Mouse (Mus musculus) regulatory T cell (primary cell): ENCODE data around the gene Prdm5.

ENCODE experiments used
- in situ Hi-C: fragments of 300-600 bp; cut with MboI, MseI; formaldehyde crosslinking; loops from one replicate; pipeline ENCODE4 v1.15.1; 2025; ENCODE audit warnings: high pct_unique_total_duplicates

Prdm5 gene

DNA sequence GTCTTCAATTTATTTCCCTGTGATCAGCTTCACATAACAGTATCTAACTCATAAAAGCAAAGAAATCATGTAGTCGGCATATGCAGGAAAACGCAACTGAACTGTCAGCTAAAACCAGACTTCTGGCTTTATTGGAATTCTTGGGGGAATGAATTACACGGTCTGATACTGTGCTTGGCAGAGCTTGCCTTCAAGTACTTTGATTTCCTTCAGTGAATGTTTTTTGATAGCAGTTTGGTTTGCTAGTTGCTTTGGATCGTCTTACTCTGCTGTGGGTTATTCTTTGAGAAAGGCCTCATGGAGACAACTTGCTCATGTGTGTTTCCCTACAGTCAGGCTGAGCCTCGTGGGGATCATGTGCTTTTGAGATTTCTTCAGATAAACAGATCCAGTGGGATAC lies 52.7 kb downstream of the Prdm5 start:
- in situ Hi-C loops = no loop called here

DNA sequence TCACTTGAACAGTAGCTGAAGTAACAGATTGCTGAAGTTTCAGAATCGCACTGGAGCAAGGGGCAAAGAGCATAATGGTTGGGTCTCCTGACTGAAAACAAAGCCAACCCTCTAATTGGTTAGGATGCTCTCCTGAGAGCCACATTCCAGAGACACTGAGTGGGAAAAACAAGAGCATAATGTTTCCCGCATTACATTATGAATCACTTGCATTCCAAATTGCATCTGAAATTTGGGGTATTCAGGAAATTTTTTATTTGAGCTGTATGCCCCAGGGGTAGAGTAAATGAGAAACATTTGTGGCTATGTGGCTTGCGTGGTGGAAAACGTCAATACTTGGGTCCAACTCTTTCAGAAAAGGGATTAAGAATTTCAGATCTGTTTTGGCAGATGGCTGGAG lies 55.2 kb downstream of the Prdm5 start:
- in situ Hi-C loops = no loop called here

DNA sequence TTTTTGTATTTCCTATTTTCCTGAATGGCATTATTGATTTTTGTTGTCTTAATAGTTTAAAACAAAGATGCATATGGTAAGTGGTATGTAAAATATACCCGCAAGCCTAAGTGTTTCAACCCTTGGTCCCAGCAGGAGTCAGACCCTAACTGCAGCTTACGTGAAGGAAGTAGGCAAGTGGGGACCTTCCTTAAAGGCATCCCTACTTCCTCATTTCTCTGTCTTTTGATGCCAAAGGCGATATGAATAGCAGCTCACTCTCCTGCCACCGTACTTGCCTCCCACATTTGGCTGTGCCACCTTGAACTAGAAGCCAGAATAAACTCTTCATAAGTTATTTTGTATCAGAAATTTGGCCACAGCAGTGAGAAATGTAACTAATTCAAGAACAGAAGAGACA lies 63.8 kb downstream of the Prdm5 start:
- in situ Hi-C loops = no loop called here

DNA sequence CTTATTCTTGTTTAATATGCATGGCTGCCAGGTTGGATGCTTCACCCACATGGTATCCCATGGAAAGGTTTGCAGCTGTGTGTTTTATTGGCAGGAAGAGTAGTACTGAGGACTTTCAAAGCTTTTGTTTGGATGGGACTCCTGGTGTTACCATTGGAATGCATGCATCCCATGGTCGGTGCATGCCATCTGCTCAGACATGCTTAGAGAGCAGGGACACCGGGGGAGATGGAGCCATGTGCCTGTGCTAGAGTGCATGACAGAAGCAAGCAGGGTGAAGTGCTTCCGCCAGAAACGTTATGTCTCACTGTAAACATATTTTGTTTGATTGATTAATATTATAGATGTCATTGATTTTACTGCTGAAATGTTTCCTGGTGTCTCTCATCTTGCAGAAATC lies 70.3 kb downstream of the Prdm5 start:
- in situ Hi-C loops = no loop called here

DNA sequence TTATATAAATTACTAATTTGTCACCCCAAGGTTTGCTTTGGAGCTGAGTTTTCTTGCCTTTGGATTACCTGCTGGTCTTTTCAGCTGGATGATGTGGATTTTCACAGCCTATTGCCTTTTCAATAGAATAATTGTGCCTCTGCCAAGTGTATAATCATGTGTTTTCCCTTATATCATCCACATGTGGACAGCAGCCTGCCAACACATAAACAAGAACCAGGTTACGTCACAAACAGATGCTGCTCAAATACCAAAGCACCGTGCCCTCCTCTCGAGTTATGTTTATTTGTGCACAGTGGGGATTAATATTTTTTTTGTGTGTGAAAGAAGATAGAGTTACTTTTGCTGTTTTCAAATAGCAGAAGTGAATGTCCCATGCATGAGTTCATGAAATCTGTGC lies 70.9 kb downstream of the Prdm5 start:
- in situ Hi-C loops = no loop called here

DNA sequence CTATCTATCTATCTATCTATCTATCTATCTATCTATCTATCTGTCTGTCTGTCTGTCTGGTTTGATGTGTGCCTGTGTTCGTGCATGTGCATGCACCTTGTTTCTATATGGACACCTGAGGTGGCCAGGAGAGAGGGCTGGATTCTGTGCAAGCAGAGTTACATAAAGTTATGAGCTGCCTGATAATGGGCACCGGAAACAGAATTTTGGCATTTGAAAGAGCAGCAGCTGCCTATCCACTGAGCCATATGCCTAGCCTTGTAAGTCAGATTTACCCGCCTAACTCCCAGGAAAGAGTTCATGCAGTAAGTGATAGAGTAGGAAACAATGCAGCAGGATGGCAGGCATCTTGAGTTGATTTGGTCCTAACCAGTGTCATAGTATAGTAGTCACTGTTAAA lies 71.4 kb downstream of the Prdm5 start:
- in situ Hi-C loops = no loop called here

DNA sequence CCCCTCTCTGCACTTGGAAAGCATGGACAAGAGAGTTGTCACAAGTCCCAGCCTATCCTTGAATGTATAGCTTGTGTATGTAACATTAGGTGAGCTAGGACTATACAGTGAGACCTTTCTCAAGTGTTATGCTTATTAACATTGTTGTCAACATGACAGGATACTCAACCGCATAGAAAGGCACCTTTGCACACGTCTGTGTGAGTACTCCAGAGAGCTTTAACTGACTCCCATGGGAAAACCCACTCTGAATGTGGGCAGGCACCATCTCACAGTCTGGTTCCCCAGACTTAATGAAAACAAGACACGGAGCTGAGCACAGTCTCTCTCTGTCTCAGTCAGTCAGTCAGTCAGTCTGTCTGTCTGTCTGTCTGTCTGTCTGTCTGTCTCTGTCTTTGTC lies 75.2 kb downstream of the Prdm5 start:
- in situ Hi-C loops = no loop called here

DNA sequence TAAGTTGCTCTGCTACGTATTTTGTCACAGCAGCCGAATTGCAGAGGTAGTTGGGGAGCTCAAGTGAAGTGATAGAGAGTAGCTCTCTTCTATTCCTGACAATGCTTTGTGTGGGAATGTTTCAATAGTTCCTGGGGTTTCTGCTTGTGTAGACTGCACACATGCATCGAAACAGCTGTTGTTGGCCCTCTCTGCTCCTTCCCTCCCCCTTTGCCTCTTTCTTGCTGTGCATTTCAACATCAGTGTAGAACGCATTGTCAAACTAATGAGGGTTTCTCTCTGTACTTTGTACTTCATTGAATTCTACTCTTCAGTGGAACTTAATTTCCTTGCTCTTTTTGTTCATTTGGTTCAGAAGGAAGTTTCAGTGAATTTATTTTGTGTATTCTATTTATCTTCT lies 75.8 kb downstream of the Prdm5 start:
- in situ Hi-C loops = no loop called here

DNA sequence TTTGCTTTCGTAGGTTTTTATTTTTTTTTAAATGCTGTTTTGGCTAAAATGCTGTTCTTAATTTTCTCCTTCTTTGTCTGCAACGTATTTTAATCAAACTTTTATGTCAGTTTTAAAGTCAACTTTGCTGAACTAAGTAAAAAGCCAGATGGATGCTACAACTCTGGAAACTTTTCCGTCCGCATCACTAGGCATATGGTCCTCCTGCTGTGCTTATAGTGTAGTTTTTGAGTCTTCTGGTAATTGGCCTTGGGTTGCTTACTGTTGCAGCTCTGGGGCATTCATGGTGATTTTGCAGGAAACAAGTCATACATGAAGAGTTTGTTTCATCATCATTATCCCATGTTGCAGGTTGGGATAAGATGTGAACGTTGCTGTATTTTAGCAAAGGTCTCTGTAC lies 81.8 kb downstream of the Prdm5 start:
- in situ Hi-C loops = no loop called here

DNA sequence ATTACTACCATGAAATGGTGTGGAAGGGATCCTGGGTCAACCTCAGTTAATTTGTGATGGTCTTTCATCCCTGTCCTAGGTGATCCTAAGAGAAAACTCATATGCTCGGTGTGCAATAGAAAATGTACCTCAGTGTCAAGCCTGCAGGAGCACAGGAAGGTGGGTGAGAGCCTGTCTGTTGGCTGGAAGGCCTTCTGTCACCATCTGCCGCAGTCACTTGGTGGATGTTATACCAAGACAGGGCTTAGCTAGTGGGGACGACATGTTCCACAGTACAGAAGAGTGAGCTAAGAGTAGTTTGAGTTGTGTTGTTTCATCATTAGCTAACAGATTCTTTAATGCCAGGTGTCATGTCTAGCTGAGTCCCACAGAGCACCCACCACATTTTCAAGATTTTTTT lies 84.0 kb downstream of the Prdm5 start:
- in situ Hi-C loops = no loop called here

DNA sequence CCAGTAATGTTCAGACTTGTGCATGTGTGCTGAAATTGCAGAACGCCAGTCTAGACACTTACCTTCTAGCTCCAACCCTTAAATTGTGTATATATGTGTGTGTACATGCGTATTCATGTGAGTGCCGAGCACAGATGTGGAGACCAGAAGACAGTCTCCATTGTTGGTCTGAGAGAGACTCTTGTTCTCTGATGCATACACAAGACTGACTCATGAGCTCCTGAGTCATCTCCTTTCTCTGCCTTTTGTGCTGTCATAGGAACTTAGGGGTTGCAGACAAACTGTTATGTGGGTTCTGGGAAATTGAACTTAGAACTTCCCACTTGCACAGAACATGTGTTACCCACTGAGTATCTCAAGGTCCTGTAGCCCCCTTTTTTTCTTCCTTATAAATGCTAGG lies 85.4 kb downstream of the Prdm5 start:
- in situ Hi-C loops = no loop called here

DNA sequence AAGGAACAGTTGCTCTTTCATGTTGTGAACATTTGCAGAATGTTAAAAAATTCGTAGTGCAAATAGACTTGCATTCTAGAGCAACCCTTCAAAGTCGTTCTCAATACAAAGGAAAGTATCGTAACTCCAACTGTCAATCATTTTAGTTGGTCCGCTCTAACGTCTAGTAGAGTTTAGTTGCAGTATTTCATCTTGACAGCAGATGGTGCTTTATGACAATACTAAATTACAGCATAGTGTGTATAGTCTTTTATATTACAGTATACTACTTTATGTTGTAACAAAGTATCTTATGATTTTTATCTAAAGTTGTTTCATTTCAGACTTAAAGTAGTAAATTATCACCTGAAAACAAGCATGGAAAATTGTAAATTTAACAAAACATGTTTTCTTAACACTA lies 86.1 kb downstream of the Prdm5 start:
- in situ Hi-C loops = no loop called here

DNA sequence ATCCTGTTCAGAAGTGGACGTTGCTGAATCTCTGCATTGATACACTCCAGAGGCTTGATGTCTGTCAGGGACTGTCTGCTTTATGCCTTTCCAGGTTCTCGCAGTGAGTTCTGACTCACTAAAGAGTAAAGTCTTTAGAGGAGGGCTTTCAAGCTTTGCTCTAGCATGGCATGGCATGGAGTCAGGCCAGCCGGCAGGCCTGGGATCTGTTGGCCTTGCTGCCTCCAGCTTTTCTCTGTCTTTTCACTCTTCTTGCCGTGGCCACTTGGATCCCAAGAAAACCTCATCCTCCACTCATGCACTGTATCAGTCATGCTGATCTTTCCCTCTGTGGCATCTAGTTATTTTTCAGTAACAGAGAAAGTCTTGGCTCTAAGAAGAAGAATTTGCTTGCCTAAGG lies 87.1 kb downstream of the Prdm5 start:
- in situ Hi-C loops = no loop called here

DNA sequence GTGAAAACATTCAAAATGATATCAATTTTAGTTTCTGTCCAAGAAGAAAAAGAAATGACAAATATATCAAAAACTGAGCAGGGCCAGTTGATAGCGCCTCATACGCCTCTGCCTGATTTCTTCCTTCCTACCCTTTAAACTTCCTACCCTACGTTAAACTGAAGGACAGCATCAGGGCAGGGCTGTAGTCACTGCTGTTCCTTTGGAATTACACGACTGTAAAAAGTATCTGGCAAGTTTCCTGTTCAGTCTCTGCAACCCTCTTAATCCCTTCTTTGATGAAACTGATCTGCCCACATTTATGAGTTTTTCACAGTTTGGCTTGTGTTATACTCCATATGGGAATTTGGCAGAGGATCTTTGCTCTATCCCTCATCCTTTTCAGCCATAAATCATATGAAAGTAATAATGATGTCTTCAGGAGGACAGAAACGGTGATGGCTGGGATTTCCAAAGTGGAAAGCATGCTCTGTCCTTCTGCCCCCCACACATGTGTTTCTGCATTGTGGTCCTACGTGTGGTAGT lies 93.0 kb downstream of the Prdm5 start:
- in situ Hi-C loops = no loop called here

DNA sequence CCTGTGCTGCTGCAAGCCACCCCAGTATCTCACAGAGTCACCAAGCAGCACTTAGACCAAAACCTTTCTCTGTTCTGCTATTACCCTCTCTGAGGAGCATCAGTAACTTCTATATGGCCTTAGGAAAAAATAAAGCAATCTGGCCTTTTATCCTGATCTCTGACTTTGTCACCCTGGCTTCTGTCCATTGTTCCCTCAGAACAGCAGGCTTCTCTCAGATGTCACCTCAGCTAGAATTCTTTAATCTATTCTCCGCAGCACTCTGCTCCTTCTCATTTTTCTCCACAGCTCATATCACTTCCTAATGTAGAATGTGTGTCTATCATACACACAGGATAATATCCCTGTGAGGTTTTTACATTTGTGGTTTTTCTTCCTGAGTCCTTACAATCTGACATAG lies 99.5 kb downstream of the Prdm5 start:
- in situ Hi-C loops = no loop called here

DNA sequence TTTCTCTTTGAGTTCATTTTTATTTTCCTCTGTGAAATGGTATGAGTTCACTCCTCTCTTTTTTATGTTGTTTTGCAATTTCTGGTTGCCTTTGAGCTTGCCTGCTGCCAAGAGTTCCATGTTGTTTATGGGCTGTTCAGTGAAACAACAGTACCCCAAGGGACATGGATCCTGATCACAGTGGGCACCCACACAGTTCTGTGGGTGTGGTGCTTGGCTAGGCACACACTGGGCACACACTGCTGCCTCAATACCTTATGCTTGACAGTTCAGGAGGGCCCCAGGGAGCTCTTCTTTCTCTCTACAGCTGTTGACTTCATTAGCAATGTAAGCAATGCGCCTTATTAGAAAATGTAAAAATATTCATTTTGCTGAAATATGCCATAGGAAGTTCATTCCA lies 110.0 kb downstream of the Prdm5 start:
- in situ Hi-C loops = no loop called here

DNA sequence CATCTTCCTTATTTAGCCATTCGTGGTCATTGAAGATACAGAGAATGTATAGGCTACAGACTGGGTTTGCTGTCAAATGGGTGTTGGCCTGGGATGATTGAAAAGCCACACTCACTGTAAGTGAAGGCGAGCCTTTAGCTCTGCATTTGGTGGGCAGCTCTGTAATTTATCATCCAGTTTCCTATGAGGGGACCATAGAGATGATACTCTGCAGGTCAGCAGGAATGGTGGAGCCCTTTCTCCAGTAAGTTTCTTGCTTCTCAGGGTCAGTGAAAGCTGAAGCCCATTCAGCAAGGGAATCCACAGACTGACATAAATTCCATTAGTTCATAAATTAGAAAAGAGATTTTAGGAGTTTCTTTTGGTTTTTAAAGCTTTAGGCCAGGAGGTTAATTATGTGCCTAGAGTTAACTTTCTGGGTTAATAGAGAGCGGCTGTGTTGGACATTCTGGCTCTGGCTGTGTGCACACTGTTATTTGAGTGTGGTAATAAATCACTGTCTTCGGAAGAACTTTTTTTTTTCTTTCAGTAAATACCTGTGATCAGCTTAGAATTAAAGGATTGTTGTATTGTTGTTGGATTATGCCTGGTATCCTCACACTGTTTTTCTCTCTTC lies 113.4 kb downstream of the Prdm5 start:
- in situ Hi-C loops = no loop called here

DNA sequence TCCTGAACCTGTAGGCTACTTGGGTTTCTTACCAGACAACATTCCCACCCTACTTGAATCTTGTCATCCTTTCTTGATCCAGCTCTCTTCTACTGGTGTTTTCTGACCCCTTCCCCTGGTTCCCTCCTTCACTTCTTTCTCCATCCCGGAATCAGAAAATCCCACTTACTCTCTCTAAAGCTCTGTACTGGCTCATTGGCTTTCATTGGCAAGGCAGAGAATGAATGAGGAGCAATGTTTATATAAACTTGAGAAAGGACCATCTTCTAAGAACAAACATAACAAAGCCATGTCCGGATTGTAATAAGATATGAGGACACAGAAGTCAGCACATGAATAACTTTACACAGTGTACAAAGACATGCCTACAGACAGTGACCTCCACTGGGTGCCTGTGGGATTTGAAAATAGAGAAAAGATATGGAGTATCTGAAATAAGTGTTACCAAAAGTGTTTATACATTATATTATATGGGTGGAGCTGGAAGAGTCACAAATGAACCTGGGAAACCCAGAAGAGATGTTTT lies 127.9 kb downstream of the Prdm5 start:
- in situ Hi-C loops = no loop called here

DNA sequence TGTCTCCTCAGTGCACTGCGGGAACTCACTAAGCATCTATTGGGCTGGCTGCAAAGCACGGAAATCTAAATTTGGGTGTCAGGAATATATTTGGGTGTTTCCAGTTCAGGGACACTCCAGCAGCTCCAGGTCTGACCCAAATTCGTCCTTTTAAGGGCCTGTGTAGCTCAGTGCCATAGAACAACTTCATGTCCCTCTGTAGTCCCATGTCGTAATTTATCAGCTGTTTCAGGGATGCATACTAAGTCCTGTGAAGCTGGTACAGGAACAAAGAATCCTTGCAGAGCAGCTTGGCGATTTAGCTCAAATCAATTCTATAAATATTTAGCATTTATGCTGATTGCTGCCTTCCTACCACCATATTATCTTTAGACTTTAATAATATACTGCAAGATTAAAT lies 136.6 kb downstream of the Prdm5 start:
- in situ Hi-C loops = no loop called here

DNA sequence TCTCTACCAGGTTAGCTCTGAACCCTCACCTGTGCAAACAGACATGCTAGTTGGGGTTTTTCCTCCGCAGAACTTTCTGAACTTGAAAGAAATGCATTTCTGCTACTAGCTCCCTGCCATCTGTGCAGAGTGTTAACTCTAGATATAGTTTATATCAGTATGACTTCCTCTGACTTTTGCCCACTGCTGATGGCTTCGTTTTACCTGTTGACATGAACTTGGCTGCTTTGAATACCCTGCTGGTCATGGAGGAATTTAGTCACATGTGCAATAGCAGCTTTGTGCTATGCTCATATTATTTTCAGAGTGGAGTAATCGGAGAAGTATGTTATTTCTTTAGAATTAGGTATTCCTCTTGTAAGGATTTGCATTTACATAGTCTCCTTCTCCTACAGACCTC lies 142.9 kb downstream of the Prdm5 start:
- in situ Hi-C loops = no loop called here

DNA sequence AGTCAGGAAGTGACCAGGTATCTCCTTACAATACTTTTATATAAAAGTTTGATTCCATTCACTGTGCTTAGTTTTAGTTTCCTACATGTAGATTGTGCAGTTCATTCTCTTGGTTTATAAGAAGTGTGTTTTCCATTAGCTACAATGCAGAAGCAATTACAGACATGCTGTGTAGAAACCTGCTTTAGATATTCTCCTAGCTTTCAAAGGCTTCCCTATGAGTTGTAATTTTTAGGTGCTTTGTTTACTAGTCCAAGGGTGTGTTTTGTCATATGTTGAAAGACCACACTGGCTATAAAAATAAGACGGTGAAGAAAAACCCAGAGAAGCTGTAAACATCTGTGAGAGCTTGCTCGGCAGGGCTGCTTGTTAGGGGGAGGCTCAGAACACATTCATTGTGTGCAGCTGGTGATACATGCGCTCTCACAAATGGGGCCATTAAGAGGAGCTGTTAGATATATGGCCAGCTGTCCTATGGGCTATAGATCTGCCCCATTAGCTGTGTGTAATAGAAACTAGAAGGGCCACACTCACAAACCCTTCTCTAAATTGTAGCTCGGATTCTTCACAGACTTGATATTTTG lies 144.8 kb downstream of the Prdm5 start:
- in situ Hi-C loops = no loop called here

DNA sequence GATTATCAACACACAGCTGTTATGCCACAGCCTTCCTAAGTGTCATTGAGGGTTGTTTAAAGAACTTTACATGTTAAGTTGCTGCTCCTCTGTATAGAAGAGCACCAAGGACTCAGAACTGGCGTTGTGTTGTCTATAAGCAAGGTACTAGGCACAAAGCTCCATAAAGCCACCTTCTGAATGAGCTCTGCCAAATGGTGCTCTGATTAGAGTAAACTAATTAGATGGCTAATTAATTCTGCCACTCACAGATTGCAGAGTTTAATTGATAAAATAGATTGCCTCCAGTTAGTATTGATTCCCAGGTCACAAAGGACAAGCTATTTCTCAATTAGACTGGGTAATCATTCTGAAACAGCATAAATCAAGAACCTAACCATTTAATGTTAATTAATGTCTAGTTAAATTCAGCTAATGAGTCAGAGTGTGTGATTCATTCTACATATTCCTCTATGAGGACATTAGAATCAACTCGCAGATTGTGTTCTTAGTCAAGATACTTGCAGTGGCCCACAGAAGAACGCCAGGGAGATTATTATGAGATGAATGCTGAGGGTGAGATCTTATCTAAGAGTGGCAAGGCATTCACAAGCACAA lies 147.0 kb downstream of the Prdm5 start:
- in situ Hi-C loops = no loop called here

DNA sequence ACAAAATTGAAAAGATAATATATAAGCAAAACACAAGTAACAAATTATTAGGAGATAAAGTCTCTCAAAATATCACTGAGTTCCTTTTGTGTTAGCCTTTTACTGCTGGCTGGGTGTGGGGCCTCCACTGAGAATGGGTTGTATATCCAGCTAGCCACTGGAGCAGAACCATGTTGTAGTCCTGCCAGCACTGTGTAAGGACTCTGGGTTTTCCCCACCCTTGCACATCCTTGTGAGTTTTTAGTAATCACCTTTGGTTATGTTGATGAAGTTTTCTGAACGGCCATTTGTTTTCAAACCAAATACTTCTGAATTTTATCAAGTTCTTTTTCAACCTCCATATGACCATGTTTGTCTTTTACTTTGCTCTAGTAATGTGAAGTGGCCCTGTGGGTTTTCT lies 151.7 kb downstream of the Prdm5 start:
- in situ Hi-C loops = no loop called here
